Mouse (Mus musculus) olfactory bulb, adult 2 months (tissue): Measurements from ENCODE around the gene Meis2.

Source experiments
- CTCF ChIP-seq: fragments of 200-500 bp; IDR thresholded peaks from 2 replicates; pipeline ENCODE4 v1.5.1; 2012; ENCODE audit warnings: low read depth, mild to moderate bottlenecking, low read length, moderate library complexity; ENCODE audit not compliant: insufficient read depth
- POLR2A ChIP-seq: fragments of 200-500 bp; IDR thresholded peaks from 2 replicates; pipeline ENCODE4 v1.6.1; 2012; ENCODE audit warnings: mild to moderate bottlenecking, low read depth, low read length, moderate library complexity; ENCODE audit not compliant: insufficient read depth

GRCm38 (mm10) chr2:115924472-115924871, 141.2 kb downstream of the Meis2 start:
- TF ChIP-seq CTCF (no peak), POLR2A (no peak)
